Mouse (Mus musculus) embryo, embryonic 11.5 days (tissue): ENCODE data around the gene Gabra4.
"Not testable (repeated sequence)": the region's sequence is repeated elsewhere in the genome, so short reads cannot be mapped to it uniquely, and the experiment has no call there.

Experiments used
- DNase-seq: peaks from one replicate; pipeline ENCODE4 v3.0.0-alpha.2; 2012; ENCODE audit warnings: low read depth, low spot score

Gabra4 gene

GRCm38 (mm10) chr5:71525486-71525885, 132.6 kb downstream of the Gabra4 start:
- not testable (repeated sequence) for DNase-seq
